Mouse (Mus musculus): ENCODE data around the gene Mrpl33.

DNA sequence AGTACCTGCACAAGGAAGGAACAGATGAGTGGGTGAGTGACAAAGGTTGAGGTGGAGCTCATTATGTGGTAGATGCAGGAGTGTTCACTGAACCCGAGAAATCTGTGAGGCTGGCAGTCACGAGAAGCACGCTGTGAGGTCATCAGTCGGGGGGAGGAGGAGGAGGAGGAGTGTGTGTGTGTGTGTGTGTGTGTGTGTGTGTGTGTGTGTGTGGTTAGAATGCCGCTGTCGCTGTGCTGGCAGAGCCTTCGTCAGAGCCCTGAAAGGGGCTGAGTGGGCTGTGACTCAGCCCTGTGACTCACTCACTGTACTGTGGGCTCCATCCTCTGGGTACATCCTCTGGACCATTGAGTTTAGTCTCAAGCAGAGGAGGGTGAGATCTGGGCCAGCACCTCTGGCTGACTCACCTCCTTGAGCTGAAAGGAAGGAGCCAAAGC is 20.2 kb upstream of the Mrpl33 start:
- no peak for TF ChIP-seq EP300 (IDR thresholded peaks at IDR 0.05; ENCODE audit: insufficient read depth, low read depth, low read length)
- no peak for TF ChIP-seq CTCF (IDR thresholded peaks at IDR 0.05)
